Mouse (Mus musculus): ENCODE data around the gene Abca4. TPM values are rescaled to one million over a fixed set of nuclear protein-coding genes. Genes with fewer than 3 reads are reported as not detected.

Gene Abca4
- polyA plus RNA-seq (2011; ENCODE audit: insufficient read depth, insufficient read length, low replicate concordance, missing spikeins), result 0.49 TPM in 1 of 2 replicates, not detected in the other

GRCm38 (mm10) chr3:122043799-122044547, at the start of gene Abca4:
Abca4 (plus strand) TSS chr3:122044443.
- Histone ChIP-seq H3K4me3 (replicated peaks; ENCODE audit: control insufficient read depth, low read depth, low read length) (no peak within 1 kb of the TSS), H3K27ac (ENCODE audit: control insufficient read depth, insufficient read depth, low read depth, low read length, poor library complexity) (no peak within 1 kb of the TSS), H3K4me1 (ENCODE audit: control insufficient read depth, insufficient read depth, low read length) (no peaks in the 10 kb centered on the region; the same call in 1 of the 2 replicates)
- TF ChIP-seq CTCF (IDR thresholded peaks at IDR 0.05; ENCODE audit: control insufficient read depth, insufficient read depth, low read length) (no peak), POLR2A (IDR thresholded peaks at IDR 0.05; ENCODE audit: borderline replicate concordance, control insufficient read depth, low read depth, low read length) (no peak)
- WGBS, result 68% methylated on average over 26 of the region's 26 CpGs

GRCm38 (mm10) chr3:121995125-121995524, 49.1 kb upstream of the Abca4 start:
- 91% methylated on average over 4 of the region's 4 CpGs for WGBS
- no peaks in the 10 kb centered on the region for H3K4me1 ChIP-seq (ENCODE audit: control insufficient read depth, insufficient read depth, low read length)
- no peak overlapping the region for H3K27ac ChIP-seq (ENCODE audit: control insufficient read depth, insufficient read depth, low read depth, low read length, poor library complexity)
- TF ChIP-seq POLR2A (IDR thresholded peaks at IDR 0.05; ENCODE audit: borderline replicate concordance, control insufficient read depth, low read depth, low read length) (no peak), CTCF (IDR thresholded peaks at IDR 0.05; ENCODE audit: control insufficient read depth, insufficient read depth, low read length) (no peak)
- H3K4me3 ChIP-seq (replicated peaks; ENCODE audit: control insufficient read depth, low read depth, low read length), result no peak overlapping the region

- Histone ChIP-seq H3K4me1 (ENCODE audit: control insufficient read depth, insufficient read depth, low read length) (no peaks in the 10 kb centered on the region; the same call in 1 of the 2 replicates), H3K4me3 (replicated peaks; ENCODE audit: control insufficient read depth, low read depth, low read length) (no peak overlapping the region), H3K27ac (ENCODE audit: control insufficient read depth, insufficient read depth, low read depth, low read length, poor library complexity) (no peak overlapping the region)
- TF ChIP-seq POLR2A (IDR thresholded peaks at IDR 0.05; ENCODE audit: borderline replicate concordance, control insufficient read depth, low read depth, low read length) (no peak), CTCF (IDR thresholded peaks at IDR 0.05; ENCODE audit: control insufficient read depth, insufficient read depth, low read length) (no peak)
- 88% methylated on average over 2 of the region's 2 CpGs for WGBS
These were observed 44.3 kb upstream of the Abca4 start for GRCm38 (mm10) chr3:121999934-122000333.

- no peaks in the 10 kb centered on the region; the same call in 1 of the 2 replicates for H3K4me1 ChIP-seq (ENCODE audit: control insufficient read depth, insufficient read depth, low read length)
- 54% methylated on average over 6 of the region's 6 CpGs for WGBS
- no peak overlapping the region for H3K27ac ChIP-seq (ENCODE audit: control insufficient read depth, insufficient read depth, low read depth, low read length, poor library complexity)
- no peak for TF ChIP-seq CTCF (IDR thresholded peaks at IDR 0.05; ENCODE audit: control insufficient read depth, insufficient read depth, low read length)
- TF ChIP-seq POLR2A (IDR thresholded peaks at IDR 0.05; ENCODE audit: borderline replicate concordance, control insufficient read depth, low read depth, low read length), result no peak
- H3K4me3 ChIP-seq (replicated peaks; ENCODE audit: control insufficient read depth, low read depth, low read length), result no peak overlapping the region
These were observed 42.7 kb upstream of the Abca4 start for GRCm38 (mm10) chr3:122001568-122001967.

- H3K4me1 ChIP-seq (ENCODE audit: control insufficient read depth, insufficient read depth, low read length), result no peaks in the 10 kb centered on the region
- no peak for TF ChIP-seq CTCF (IDR thresholded peaks at IDR 0.05; ENCODE audit: control insufficient read depth, insufficient read depth, low read length)
- TF ChIP-seq POLR2A (IDR thresholded peaks at IDR 0.05; ENCODE audit: borderline replicate concordance, control insufficient read depth, low read depth, low read length), result no peak
- no peak overlapping the region for H3K4me3 ChIP-seq (replicated peaks; ENCODE audit: control insufficient read depth, low read depth, low read length)
- WGBS, result 78% methylated on average over 5 of the region's 5 CpGs
- no peak overlapping the region for H3K27ac ChIP-seq (ENCODE audit: control insufficient read depth, insufficient read depth, low read depth, low read length, poor library complexity)
These were observed 34.4 kb upstream of the Abca4 start for GRCm38 (mm10) chr3:122009818-122010217.

GRCm38 (mm10) chr3:122010292-122010691, 34.0 kb upstream of the Abca4 start:
- no peaks in the 10 kb centered on the region for H3K4me1 ChIP-seq (ENCODE audit: control insufficient read depth, insufficient read depth, low read length)
- no peak for TF ChIP-seq CTCF (IDR thresholded peaks at IDR 0.05; ENCODE audit: control insufficient read depth, insufficient read depth, low read length)
- TF ChIP-seq POLR2A (IDR thresholded peaks at IDR 0.05; ENCODE audit: borderline replicate concordance, control insufficient read depth, low read depth, low read length), result no peak
- no peak overlapping the region for H3K27ac ChIP-seq (ENCODE audit: control insufficient read depth, insufficient read depth, low read depth, low read length, poor library complexity)
- WGBS, result 84% methylated on average over 5 of the region's 5 CpGs
- no peak overlapping the region for H3K4me3 ChIP-seq (replicated peaks; ENCODE audit: control insufficient read depth, low read depth, low read length)

- WGBS, result 61% methylated on average over 1 of the region's 1 CpGs
- TF ChIP-seq POLR2A (IDR thresholded peaks at IDR 0.05; ENCODE audit: borderline replicate concordance, control insufficient read depth, low read depth, low read length), result no peak
- no peak for TF ChIP-seq CTCF (IDR thresholded peaks at IDR 0.05; ENCODE audit: control insufficient read depth, insufficient read depth, low read length)
- Histone ChIP-seq H3K27ac (ENCODE audit: control insufficient read depth, insufficient read depth, low read depth, low read length, poor library complexity) (no peak overlapping the region), H3K4me1 (ENCODE audit: control insufficient read depth, insufficient read depth, low read length) (no peaks in the 10 kb centered on the region), H3K4me3 (replicated peaks; ENCODE audit: control insufficient read depth, low read depth, low read length) (no peak overlapping the region)
These were observed 31.8 kb upstream of the Abca4 start for GRCm38 (mm10) chr3:122012464-122012863.

GRCm38 (mm10) chr3:122018421-122018820, 25.8 kb upstream of the Abca4 start:
- H3K27ac ChIP-seq (ENCODE audit: control insufficient read depth, insufficient read depth, low read depth, low read length, poor library complexity), result no peak overlapping the region
- TF ChIP-seq POLR2A (IDR thresholded peaks at IDR 0.05; ENCODE audit: borderline replicate concordance, control insufficient read depth, low read depth, low read length) (no peak), CTCF (IDR thresholded peaks at IDR 0.05; ENCODE audit: control insufficient read depth, insufficient read depth, low read length) (no peak)
- H3K4me1 ChIP-seq (ENCODE audit: control insufficient read depth, insufficient read depth, low read length), result no peaks in the 10 kb centered on the region
- 83% methylated on average over 7 of the region's 7 CpGs for WGBS
- no peak overlapping the region for H3K4me3 ChIP-seq (replicated peaks; ENCODE audit: control insufficient read depth, low read depth, low read length)

All from bone marrow, adult 2 months (tissue).